Mouse (Mus musculus): Measurements from ENCODE around the gene Dnpep. TPM values are rescaled to one million over a fixed set of nuclear protein-coding genes. Genes with fewer than 3 reads are reported as not detected.

The Dnpep gene
- polyA plus RNA-seq (2015; fragmentation: Nextera tagmentation; extraction: Ambion mirVana) = 103 and 105 TPM in 2 replicates

GRCm38 (mm10) chr1:75317241-75318201 is at the start of gene Dnpep:
Gene Dnpep (minus strand): TSS chr1:75317990.

GRCm38 (mm10) chr1:75360112-75361031 is 42.6 kb upstream of the Dnpep start, which contains the start of gene Des:
Gene Des (plus strand): TSS chr1:75360329.

GRCm38 (mm10) chr1:75278228-75278627 is 39.6 kb downstream of the Dnpep start, which contains the start of gene Resp18:
Gene Resp18 (minus strand): TSS chr1:75278415.

GRCm38 (mm10) chr1:75264091-75264880 is 53.5 kb downstream of the Dnpep start, which contains the start of gene Ptprn:
Gene Ptprn (minus strand): TSS chr1:75264502.

Other genes starting within 250 kb of the Dnpep start
- gene Nhej1, start 192.8 kb downstream of the Dnpep start, polyA plus RNA-seq (2015; fragmentation: Nextera tagmentation; extraction: Ambion mirVana) = 7.6 and 9.8 TPM in 2 replicates
- gene Slc23a3, start 184.1 kb downstream of the Dnpep start, polyA plus RNA-seq (2015; fragmentation: Nextera tagmentation; extraction: Ambion mirVana) = 0.09 and 0.15 TPM in 2 replicates
- 30.1 and 31.4 TPM in 2 replicates for gene Cnppd1, start 175.3 kb downstream of the Dnpep start, polyA plus RNA-seq (2015; fragmentation: Nextera tagmentation; extraction: Ambion mirVana)
- 20.3 and 22.1 TPM in 2 replicates for gene Retreg2, start 175.2 kb downstream of the Dnpep start, polyA plus RNA-seq (2015; fragmentation: Nextera tagmentation; extraction: Ambion mirVana)
- gene Zfand2b, start 149.3 kb downstream of the Dnpep start, polyA plus RNA-seq (2015; fragmentation: Nextera tagmentation; extraction: Ambion mirVana) = 23.6 and 26.7 TPM in 2 replicates
- gene Abcb6, start 137.6 kb downstream of the Dnpep start, polyA plus RNA-seq (2015; fragmentation: Nextera tagmentation; extraction: Ambion mirVana) = 38.0 and 41.5 TPM in 2 replicates
- gene Ankzf1, start 125.8 kb downstream of the Dnpep start, polyA plus RNA-seq (2015; fragmentation: Nextera tagmentation; extraction: Ambion mirVana) = 10.5 and 11.8 TPM in 2 replicates
- 29.1 and 34.9 TPM in 2 replicates for gene Atg9a, start 125.8 kb downstream of the Dnpep start, polyA plus RNA-seq (2015; fragmentation: Nextera tagmentation; extraction: Ambion mirVana)
- gene Glb1l, start 107.2 kb downstream of the Dnpep start, polyA plus RNA-seq (2015; fragmentation: Nextera tagmentation; extraction: Ambion mirVana) = 4.6 and 5.3 TPM in 2 replicates
- gene Stk16, start 107.2 kb downstream of the Dnpep start, polyA plus RNA-seq (2015; fragmentation: Nextera tagmentation; extraction: Ambion mirVana) = 43.6 and 48.1 TPM in 2 replicates
- gene Tuba4a, start 98.1 kb downstream of the Dnpep start, polyA plus RNA-seq (2015; fragmentation: Nextera tagmentation; extraction: Ambion mirVana) = 163 and 207 TPM in 2 replicates
- not detected in 2 replicates for gene A630095N17Rik, start 85.9 kb downstream of the Dnpep start, polyA plus RNA-seq (2015; fragmentation: Nextera tagmentation; extraction: Ambion mirVana)
- 27.1 and 28.1 TPM in 2 replicates for gene Dnajb2, start 81.6 kb downstream of the Dnpep start, polyA plus RNA-seq (2015; fragmentation: Nextera tagmentation; extraction: Ambion mirVana)
- 0.11 and 0.13 TPM in 2 replicates for gene Ptprn, start 53.5 kb downstream of the Dnpep start, polyA plus RNA-seq (2015; fragmentation: Nextera tagmentation; extraction: Ambion mirVana)
- 0.21 TPM in 1 of 2 replicates, not detected in the other for gene Resp18, start 39.6 kb downstream of the Dnpep start, polyA plus RNA-seq (2015; fragmentation: Nextera tagmentation; extraction: Ambion mirVana)
- gene Des, start 42.3 kb upstream of the Dnpep start, polyA plus RNA-seq (2015; fragmentation: Nextera tagmentation; extraction: Ambion mirVana) = 2,318 and 2,325 TPM in 2 replicates
- gene Speg, start 57.3 kb upstream of the Dnpep start, polyA plus RNA-seq (2015; fragmentation: Nextera tagmentation; extraction: Ambion mirVana) = 12.7 and 16.2 TPM in 2 replicates
- 40.2 and 53.0 TPM in 2 replicates for gene Gmppa, start 117.9 kb upstream of the Dnpep start, polyA plus RNA-seq (2015; fragmentation: Nextera tagmentation; extraction: Ambion mirVana)
- gene Asic4, start 132.4 kb upstream of the Dnpep start, polyA plus RNA-seq (2015; fragmentation: Nextera tagmentation; extraction: Ambion mirVana) = 0.05 TPM in 1 of 2 replicates, not detected in the other
- gene Chpf, start 161.3 kb upstream of the Dnpep start, polyA plus RNA-seq (2015; fragmentation: Nextera tagmentation; extraction: Ambion mirVana) = 23.4 and 28.6 TPM in 2 replicates
- gene Tmem198, start 161.5 kb upstream of the Dnpep start, polyA plus RNA-seq (2015; fragmentation: Nextera tagmentation; extraction: Ambion mirVana) = 0.66 and 0.79 TPM in 2 replicates
- 64.7 and 73.8 TPM in 2 replicates for gene Obsl1, start 188.5 kb upstream of the Dnpep start, polyA plus RNA-seq (2015; fragmentation: Nextera tagmentation; extraction: Ambion mirVana)
- 12.4 and 13.5 TPM in 2 replicates for gene Inha, start 189.1 kb upstream of the Dnpep start, polyA plus RNA-seq (2015; fragmentation: Nextera tagmentation; extraction: Ambion mirVana)
- 7.0 and 7.9 TPM in 2 replicates for gene Stk11ip, start 203.5 kb upstream of the Dnpep start, polyA plus RNA-seq (2015; fragmentation: Nextera tagmentation; extraction: Ambion mirVana)
- 12.3 and 14.0 TPM in 2 replicates for gene Slc4a3, start 228.3 kb upstream of the Dnpep start, polyA plus RNA-seq (2015; fragmentation: Nextera tagmentation; extraction: Ambion mirVana)